Mouse (Mus musculus): Measurements from ENCODE around the gene Gemin5.

Gene Gemin5

DNA sequence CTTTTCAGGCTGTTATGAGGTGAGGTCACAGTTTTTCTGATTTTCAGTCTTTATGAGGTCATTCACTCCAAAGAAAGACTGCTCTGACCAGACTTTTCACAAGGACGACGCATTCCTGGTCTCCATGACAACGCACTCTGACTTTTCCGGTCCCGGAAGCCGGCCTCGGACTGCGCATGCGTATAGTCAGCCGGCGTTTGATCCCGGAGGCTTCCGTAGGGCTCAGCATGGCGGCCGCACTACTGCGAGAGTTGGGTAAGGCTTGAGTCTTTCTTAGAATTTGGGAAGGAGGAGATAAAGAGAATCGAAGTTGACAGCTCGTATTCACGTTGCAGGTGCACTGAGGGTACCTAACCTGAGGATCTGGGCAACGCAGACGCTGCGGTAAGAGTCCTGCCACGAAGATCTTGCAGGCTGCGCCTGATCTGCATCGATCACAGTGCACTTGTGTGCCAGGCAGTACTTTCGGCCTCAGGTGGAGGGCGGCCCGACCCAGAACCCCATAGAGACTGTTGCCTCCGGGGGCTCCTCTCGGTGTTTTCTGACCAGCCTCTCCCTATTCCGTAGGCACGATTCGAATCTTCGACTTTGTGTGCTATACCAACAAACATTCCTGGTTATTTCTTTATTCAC lies 3.2 kb upstream of the Gemin5 start, which contains the start of gene Mrpl22:
Gene Mrpl22, plus strand, starts transcription at position 203 of the 633 bp plus-strand sequence.
- peak; percentile 94 for DNase-seq (ENCODE audit: low read depth, low spot score)

GRCm38 (mm10) chr11:58169666-58170065 lies 1.3 kb upstream of the Gemin5 start:
- DNase-seq (ENCODE audit: low read depth, low spot score) = no peak

DNA sequence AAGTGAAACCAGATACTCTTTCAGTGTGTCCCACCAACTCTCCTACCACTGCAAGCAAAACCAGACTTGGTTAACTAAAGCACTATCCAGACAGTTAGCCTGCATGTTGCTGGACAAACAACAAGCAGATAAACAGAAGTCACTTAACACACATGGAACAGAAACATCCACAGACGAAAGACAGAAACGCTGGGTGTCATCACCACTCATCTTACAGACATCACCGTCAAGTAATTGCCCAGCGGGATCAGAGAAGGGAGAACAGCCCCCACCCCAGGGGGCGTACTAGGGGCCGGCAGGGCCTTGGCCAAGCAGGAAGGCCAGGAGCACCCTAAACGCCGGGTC lies 545 bp downstream of the Gemin5 start:
- DNase-seq (ENCODE audit: low read depth, low spot score) = no peak

- DNase-seq (ENCODE audit: low read depth, low spot score) = no peak
Observed at GRCm38 (mm10) chr11:58165072-58165471, 3.3 kb downstream of the Gemin5 start.

GRCm38 (mm10) chr11:58156871-58157270 lies 11.5 kb downstream of the Gemin5 start:
- DNase-seq (ENCODE audit: low read depth, low spot score) = no peak

DNA sequence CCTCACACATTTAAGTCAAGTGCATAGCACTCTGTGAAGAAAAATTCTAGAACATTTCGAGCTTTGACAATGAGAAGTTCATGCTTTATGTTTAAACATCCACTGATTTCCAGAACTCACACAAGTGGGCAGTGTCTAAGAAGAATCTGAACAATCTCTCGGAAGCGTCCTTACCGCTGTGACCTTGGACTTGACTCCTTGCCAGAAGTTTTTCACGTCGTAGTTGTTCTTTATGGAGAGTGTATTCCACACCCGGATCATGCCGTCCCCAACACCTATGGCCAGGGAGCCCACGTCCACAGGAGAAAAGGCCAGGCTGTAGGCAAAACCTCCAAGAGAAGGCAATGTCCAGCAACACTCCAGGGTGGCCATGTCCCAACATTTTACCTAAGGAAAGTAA lies 12.9 kb downstream of the Gemin5 start:
- DNase-seq (ENCODE audit: low read depth, low spot score) = no peak

- DNase-seq (ENCODE audit: low read depth, low spot score) = no peak
Observed at GRCm38 (mm10) chr11:58146241-58146640, 22.1 kb downstream of the Gemin5 start.

GRCm38 (mm10) chr11:58143704-58144426 lies 24.5 kb downstream of the Gemin5 start:
- no peak for DNase-seq (ENCODE audit: low read depth, low spot score)

- no peak for DNase-seq (ENCODE audit: low read depth, low spot score)
Observed at GRCm38 (mm10) chr11:58139466-58139865, 28.9 kb downstream of the Gemin5 start.

GRCm38 (mm10) chr11:58138821-58139220 lies 29.5 kb downstream of the Gemin5 start:
- DNase-seq (ENCODE audit: low read depth, low spot score) = no peak

DNA sequence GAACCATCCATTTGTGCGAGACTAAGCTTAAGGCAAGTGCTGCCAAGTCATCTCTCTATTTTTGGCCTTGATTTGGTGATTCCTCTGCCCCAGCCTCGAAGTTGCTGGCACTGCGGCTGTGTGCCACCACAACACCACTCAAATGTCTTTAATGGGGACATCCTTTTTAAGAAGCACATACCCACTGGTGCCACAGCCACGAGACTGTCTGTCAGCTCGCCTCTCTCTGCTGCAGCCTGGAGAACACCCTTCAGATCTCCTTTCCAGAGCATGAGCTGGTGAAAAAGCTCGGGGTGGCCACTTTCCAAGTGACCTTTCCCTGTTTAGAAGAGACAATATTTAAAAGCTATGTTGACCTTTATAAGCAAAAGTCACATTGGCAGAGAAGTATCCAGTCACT lies 31.7 kb downstream of the Gemin5 start:
- DNase-seq (ENCODE audit: low read depth, low spot score) = no peak

DNA sequence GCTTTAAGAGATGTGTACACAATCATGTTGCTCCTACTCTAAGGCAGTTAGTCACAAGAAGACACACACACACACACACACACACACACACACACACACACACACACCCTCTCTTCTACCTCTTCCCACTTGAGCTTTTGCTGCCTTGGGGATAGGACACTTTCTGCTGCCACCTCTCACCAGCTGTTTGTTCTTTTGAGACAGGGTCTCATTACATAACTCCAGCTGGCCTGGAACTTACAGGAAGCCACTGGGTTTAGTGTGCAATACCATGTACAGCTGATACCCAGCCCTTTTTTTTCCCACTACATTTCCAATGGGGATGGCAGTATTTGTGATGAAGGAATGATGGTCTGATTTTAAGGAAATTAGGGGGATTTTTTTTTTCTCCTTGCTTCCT lies 33.0 kb downstream of the Gemin5 start:
- DNase-seq (ENCODE audit: low read depth, low spot score) = no peak

DNA sequence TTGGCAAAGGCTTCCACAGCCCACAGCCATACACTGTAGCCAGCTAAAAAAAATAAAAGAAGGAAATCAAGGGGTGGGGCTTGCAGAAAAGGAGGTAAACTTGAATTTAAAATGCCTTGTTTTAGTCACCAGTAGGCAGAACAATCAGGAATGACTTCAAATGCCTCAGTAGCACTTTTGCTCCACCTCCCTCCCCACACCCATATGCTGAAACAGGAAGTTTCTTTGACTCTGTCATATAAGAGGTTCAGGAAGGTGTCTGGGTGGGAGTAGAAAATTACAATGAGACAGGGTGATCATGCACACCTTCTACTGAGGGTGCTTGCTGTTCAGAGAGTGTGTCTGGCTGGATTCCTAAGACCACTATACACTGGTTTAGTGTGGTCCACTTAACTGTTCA lies 33.5 kb downstream of the Gemin5 start:
- no peak for DNase-seq (ENCODE audit: low read depth, low spot score)

DNA sequence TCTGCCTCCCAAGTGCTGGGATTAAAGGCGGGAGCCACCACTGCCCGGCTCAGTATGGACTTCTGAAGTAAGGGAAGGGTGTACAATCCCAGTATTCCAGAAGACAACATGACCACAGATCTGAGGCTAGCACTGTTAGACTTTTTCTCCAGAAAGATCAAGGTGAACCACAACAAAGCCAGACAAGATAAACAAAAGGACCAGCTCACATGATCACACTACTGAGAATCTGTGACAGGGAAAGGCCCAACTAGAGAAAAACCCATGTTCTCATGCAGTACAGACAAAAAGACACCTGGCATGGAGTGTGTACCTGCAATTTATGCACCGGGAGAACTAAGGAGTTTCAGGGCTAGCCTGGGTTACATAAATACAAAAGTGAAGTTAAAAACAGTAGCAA lies 36.3 kb downstream of the Gemin5 start:
- no peak for DNase-seq (ENCODE audit: low read depth, low spot score)

DNA sequence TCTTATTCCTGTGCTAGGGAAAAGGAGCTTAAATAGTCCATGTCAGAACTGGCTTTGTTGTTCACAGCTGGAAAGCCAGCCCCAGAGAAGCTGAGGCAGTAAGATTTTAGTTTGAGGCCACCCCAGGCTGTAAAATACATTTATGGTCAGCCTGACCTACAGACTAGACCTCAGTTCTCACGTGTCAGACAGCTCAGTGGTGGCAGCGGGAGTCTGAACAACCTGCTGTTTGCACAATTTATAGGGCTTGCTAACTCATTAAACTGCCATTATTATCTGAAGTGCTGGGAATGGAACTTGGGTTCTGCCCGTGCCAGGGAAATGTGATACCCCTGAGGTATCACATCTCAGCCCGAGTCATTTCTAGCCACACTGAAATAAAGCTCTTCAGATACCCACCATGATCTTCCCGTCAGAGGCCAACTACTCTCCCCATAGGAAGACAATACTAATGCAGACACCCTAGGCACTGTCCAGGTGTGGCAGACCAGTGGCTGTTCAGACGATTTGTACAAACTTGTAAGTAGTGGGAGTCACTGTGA lies 39.0 kb downstream of the Gemin5 start:
- no peak for DNase-seq (ENCODE audit: low read depth, low spot score)

DNA sequence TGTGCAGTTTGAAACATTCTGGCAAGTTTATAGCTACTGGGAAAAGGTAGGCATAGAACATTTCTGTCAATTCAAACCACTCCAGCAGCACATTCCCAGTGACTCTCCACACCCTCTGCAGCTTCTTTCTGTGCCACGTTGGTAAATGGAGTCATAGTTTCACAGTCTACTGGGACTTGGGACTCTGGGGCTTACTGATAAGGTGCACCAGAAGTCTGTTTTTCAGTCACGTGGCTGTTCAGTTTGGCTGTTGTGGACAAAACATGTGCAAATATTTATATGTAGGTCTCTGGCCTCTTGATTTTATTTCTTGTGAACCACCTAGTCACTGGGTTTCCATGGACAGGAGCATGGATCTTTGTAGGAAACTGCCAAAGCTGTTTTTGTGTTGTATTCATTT lies 40.8 kb downstream of the Gemin5 start:
- peak; percentile 50 for DNase-seq (ENCODE audit: low read depth, low spot score)

- DNase-seq (ENCODE audit: low read depth, low spot score) = no peak
Observed at GRCm38 (mm10) chr11:58126397-58127160, 41.8 kb downstream of the Gemin5 start.

- no peak for DNase-seq (ENCODE audit: low read depth, low spot score)
Observed at GRCm38 (mm10) chr11:58125021-58125420, 43.3 kb downstream of the Gemin5 start.

DNA sequence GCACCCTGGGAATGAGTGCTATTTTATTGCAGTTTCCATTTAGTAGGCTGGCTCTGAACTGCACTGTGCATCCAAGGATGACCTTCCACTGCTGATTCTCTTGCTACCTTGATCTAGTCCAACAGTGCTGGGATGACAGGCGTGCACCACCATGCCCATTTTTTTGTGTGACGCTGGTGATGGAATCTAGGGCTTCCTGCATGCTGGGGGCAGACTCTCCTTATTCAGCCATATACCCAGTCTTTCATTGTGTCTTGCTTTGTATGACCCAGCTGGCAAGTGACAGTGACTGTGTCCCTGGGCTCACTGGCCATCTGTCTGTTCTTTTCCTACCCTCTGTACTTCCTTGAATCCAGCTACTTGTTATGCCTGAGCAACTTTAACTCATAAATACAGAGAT lies 44.6 kb downstream of the Gemin5 start:
- DNase-seq (ENCODE audit: low read depth, low spot score) = no peak

DNA sequence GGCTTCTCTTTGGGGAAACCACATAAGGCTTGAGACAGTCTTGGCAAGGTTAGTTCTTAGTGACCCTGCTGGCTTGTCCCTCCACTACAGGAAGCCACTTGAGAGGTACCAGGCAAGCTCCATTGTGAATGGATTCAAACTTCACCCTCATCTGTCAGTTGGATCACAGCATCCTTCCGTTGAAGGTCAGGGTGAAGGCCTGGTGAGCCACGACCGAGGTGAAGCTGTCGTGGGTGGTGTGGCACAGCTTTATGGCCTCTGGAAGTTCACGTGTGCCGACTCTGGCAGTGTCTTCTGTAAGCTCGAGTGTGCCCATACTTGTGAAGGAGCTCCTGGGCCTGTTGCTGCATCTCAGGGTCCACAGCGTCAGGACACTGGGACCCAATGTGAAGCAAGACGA lies 47.0 kb downstream of the Gemin5 start:
- no peak for DNase-seq (ENCODE audit: low read depth, low spot score)

DNA sequence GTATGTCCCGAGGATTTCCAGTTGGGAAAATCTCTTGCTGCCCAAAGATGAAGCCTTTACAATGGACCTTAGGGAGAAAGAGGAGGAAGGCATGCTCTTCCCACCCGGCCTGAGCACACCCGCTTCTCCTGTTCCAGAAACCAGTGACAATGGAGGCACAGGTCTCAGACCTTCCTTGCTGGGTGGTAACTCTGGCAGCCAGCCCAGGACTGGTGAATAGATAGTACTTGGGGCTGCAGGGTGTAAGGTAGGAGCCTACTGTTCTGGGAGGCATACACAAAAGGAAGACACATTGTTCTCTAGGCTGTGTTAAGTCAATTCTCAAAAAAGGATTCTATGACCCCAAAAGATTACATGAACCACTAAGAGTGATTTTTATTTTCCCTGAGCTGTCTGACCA lies 47.7 kb downstream of the Gemin5 start:
- DNase-seq (ENCODE audit: low read depth, low spot score) = no peak

- DNase-seq (ENCODE audit: low read depth, low spot score) = no peak
Observed at GRCm38 (mm10) chr11:58117044-58117652, 51.2 kb downstream of the Gemin5 start.

All from c-Kit-negative CD71-positive TER-119-positive erythroid progenitor cells, embryonic 14.5 days (primary cell).